Mouse (Mus musculus) adrenal gland, adult (tissue): Measurements from ENCODE around the gene Slc26a5.

ENCODE experiments used
- DNase-seq, 2 experiments: peaks; one replicate each; pipeline ENCODE4 v3.0.0; 2022 to 2023; ENCODE audit warnings: low spot score in 1 of 2; ENCODE audit not compliant: inconsistent age in 2 of 2

Slc26a5 gene

DNA sequence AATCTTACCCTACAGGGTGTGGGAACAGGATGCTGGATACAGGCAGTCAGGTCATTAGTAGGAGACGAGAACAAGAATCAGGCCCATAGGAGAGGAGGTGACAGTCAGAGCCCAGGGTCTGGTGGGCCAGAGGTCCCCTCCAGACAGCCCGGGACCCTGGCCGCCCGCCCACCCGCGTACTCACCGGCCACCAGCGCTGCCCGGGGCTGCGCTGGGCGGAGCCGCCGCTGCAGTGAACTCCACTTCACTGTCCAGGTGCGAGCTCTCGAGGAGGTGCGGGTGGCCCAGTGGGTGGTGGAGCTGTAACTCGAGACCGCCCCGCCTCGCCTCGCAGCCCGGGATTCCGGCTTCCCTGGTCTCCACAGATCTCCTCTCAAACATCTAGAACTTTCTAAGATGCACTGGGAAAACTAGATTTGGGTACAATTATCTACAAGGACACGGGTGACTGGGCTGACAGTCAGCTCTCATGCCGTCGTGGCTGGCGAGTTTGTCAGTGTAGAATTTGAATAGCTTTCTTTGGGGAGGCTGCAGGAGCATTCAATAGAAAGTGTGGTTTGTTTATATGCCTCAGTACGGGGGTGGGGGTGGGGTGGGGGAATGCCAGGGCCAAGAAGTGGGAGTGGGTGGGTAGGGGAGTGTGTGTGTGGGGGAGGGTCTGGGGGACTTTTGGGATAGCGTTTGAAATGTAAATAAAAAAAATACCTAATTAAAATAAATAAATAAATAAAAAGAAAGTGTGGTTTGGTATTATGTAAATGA lies at the start of gene Slc26a5:
Slc26a5 (minus strand) TSS at position 259 of the 762 bp plus-strand sequence.
- peak in 1 of 2 experiments; percentile 27 for DNase-seq

DNA sequence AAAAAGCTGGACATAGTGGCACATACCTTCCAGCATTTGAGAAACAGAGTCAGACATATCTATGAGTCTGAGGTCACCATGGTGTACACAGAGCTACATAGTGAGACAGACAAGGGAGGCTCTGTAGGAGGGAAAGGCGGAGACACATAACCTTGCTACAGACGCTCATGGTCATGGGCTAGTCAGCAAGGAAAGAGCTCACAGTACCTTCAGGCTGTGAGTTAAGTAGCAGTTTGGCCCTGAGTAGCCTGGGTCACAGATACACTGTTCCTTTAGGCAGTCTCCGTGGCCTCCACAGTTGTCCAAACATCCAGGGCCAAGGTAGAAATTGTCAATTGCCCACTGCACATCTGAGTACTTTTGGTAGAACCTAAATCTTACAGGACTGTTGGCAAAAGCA lies 49.4 kb upstream of the Slc26a5 start:
- peak; percentile 41 to 81 for DNase-seq

DNA sequence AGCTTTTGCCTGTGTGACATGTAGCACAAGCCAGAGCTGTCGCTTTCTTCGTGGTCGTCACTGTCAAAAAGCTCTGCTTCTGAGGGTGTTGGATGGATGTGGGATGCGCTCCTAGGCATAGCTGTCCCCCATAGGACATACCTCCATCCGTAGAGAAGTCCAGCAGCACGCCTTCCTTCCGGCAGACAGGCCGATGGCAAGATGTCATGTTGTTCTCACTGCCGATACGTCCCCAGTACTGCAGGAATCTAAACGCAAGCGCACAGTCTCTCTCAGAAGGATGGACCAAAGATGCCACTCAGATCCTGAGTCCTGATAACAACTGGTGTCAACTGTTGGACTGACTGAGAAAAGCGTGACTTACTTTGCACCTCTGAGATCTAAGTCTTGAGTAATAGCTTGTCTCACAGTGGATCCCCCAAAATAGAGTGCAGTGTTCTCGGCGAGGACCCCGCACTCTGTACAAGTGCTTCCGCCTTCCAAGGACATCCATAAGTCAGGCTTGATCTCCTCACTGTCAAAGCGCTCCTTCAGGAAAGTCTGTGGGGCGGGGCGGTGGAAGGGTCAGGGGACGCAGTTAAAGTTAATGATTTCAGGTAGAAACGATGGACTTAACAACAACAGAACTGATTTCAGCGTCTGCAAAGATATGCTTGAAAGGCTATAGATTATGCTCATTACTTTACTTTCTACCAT lies 47.6 kb upstream of the Slc26a5 start:
- no peak for DNase-seq

DNA sequence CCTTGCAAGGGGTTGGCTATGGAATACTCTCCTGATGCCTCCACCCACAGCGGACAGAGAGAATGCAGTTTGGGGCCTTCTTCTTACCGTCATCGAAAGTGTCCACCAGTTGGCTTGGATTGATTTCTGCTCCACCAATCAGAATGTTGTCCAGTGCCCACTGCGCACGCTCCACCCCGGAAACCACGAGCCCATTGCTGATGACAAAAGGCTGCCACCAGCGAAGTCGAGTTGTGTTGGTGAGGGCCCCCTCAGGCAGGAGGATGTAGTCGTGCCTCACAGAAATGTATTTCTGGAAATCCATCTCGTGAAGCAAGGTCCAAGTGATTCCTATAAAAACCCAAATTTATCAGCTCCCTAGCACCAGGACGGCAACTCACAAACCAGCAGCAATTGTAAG lies 45.3 kb upstream of the Slc26a5 start:
- DNase-seq: no peak

DNA sequence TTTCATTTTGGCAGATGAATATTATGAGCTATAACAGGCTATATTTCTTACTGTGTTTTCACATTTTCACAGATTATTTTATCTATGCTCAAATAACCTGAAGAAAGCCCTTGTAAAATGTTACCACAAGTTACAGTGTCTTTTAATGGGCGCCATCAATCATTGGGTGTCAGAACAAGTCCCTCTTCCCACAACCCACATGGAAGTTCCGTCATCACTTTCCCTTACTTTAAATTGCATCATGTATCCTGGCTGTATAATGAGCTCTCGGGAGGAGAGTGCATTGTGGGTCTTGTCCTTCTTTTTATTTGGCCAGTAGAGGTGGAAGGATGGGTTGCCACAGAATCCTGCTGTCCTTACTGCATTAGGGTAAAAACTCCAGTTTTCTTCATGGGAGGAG lies 44.3 kb upstream of the Slc26a5 start:
- DNase-seq: no peak

DNA sequence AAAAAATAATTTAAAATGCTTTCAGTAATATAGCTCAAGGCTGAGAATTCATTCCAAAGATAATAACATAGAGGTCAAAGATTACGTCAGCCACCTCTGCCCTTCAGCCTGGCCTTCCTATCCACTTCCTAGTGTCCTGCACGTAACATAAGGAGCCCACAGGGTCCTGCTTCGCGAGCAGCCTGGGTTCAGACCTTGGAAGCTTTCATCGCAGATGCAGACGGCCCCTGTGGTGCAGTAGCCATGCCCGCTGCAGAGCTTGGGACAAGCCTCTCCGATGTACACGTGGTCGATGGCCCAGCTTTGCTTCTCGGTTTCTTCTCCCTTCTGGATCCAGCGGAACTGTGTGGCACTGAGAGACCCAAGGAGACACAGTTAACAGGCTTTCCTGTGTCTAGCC lies 36.0 kb upstream of the Slc26a5 start:
- DNase-seq: peak; percentile 71 to 92

DNA sequence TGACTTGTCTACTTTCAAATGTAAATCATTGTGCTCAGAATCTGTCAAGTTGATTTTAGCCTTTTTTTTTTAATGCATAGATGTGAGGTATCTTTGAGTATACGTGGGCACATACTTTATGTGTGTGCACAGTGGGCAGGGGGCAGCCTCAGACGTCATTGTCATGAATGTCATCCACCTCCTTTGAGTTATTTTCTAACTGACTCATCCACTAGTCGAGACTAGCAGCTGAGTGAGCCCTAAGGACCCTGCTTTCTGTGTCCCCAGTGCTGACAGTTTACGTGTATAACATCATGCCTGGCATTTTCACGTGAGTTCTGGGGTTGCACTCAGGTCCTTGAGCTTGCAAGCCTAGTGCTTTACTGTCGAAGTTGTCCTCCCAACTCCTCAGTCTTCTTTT lies 35.5 kb upstream of the Slc26a5 start:
- DNase-seq: peak; percentile 35 to 80

DNA sequence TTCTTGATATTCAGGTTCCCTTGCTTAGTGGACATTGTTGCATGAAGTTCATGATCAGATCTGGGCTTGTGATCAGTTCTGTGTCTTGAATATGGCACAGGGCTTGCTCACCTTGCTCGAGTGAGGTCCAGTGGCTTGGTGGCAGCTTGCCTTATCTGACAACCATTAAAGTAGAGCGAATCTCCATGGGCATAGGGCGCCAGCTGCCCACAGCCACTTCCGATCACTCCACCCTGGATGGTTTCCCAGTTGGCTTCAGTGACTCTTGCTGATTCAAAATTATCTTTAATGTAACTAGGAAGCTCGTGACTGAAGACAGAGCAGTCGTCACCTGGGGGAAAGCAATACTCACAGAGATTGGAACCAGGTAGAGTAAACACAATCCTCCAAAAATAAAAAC lies 33.5 kb upstream of the Slc26a5 start:
- DNase-seq: no peak

DNA sequence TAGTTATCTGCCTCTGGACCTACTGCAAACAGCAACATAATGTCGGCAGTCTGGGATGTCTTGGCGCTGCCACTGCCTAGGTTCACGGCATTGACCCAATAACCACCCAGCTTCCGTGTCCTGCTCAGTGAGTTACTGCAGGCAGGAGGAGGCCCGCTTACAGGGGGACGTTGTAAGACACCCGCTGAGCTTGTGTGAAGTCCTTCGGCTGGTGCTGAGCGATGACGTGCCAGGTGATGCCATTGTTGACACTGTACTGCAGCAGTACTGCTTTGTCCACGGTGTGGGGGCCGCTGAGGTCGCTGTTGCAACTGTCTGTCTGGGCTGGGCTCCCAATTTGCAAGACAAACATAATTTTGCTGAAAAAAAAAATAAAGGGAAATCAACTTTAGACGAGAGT lies 31.2 kb upstream of the Slc26a5 start:
- DNase-seq: peak in 1 of 2 experiments; percentile 47

DNA sequence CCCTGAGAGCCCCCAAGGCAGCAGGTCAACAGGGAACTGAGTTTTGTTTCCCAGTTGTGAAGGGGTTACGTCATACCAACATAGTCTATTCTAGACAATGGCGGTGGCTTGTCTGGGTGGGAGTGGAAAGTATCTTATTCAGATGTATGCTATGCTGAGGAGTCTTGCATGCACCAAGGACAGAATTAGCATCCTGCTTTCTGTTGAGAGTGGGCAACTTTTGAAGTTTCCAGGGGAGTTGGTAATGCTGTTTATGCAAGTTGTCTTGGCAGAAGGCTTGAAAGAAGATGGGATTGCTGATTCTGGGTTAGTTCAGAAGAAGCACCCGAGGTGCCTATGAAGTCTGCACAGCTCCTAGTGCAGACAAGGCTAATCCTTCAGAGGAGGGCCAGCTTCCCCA lies 28.8 kb upstream of the Slc26a5 start:
- DNase-seq: no peak

DNA sequence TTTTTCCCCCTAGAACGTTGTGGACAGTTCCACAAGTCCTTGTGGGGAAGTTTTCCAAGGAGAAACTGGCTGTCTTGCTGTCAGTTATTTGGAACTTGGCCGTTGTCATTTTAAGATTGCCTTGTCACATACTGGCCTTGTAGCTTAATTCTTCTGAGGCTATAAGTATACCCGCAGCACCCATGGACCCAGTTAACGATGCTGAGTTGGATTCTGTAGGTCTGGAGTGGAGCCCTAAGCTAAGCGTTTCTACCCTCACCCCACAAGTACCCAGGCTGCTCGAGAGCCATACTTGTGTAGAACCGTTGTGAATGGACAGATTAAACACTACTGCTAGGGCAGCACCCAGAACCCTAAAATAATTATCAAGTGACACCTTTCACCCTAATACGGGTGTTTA lies 1.3 kb upstream of the Slc26a5 start:
- no peak for DNase-seq

DNA sequence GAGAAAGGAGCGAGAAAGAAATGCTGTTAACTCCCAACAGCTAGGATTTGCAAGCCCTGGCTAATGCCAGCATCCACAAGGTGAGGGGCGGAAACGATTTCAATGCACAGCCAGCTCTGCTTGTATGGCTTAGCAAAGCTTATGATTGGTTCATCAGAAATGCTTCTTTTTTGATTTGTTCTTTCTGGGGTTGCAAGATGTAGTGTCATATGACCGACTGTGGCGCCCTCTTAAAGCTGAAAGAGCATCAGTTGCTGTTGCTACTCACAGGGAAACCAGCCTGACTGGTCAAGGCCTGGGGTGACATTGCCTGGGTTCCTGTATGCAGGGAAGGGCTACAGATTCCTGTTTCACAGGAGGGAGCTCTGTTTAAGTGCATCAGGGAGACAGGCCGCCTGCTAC lies 908 bp upstream of the Slc26a5 start:
- DNase-seq: peak in 1 of 2 experiments; percentile 33

DNA sequence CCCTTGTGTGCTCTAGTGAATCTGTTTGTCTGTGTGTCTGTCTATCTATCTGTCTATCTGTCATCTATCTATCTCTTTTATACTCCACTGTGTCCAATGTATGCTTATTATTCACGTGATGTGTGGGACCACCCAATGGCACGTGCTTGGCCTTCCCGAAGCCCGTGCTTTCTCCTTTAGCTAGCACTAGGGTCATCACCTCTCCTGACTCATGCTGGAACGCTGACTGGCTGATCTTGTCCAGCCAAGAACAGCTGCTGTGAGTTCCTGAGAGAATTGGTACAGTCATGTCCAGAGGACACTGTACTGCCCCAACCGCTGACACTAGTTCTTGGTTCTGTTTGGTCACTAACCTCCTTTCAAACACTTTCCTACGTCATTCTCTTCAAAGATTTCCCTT lies 6.8 kb downstream of the Slc26a5 start:
- DNase-seq: no peak

DNA sequence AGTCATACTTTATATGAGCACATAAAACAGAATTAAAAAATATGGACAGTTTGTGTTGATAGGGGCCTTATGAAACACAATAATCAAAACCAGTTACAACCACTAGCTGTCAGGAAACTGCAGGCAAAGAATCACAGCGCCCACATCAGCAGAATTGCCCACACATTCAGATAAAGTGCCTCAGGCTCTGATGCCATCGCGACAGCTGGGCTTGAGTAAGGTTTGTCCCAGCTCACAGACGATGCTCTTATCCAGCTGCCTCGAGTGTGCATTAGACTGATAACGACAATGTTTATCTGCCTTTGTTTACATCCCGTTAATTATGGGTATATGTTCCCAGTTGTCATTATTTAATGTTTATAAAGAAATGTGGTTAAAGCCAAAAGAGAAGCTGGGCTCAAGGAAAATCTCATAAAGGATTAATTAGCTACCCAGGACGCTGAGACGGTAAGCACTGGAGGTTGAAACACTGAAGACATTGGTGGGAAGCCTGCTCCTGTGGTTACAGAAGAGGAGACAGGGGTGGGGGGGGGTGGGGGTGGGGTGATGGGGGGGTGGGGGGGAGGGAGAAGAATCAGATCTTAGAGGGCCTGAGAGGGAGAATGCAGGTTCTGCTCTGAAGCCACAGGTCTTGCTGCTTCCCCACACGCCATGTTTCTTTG lies 13.6 kb downstream of the Slc26a5 start:
- DNase-seq: peak in 1 of 2 experiments; percentile 25

DNA sequence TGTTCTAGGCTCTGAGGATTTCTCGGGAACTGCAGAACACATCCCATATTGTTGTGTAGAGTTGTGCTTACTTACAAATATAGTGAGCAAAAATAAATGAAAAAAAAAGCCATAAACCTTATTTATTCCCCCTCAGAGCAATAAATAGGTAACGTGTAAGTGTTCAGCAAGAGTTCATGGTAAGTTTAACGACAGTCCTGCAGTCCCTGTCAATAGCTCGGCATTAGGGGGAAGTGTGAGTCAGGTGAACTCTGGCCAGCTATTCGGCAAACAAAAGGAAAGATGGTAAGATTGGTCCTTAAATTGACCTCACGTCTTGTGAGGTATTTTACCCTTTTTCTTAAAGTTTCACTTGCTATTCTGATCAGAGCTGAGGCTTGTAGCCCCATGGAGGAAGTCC lies 18.0 kb downstream of the Slc26a5 start:
- DNase-seq: no peak

DNA sequence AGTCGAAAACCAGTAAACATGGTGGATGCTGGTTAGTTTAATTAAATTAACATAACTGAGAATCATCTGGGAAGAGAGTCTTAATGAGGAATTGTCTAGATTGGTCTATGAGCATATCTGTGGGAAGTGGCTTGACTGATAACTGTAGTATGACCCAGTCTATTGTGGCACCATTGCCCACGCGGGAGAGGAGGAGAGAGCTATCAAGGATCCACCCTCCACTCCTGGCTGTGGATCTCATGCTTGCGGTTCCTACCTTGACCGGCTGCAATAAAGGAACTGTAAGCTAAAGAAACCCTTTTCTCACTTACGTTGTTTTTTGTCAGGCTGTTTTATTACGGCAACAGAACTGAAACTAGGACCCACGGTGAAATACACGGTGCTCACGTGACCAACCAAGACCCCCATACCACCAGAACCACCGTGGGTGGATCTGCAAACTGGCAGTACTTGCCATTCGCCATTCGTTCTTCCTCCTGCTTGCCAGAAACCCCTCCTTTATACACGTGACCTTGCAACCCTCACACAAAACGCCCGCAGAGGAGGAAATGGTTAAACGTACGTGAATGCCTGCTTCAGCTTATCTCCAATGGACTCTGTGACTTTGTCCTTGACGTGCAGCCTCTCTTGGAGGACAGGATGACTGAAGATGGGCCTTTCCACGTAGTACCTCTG lies 18.7 kb downstream of the Slc26a5 start:
- no peak for DNase-seq

DNA sequence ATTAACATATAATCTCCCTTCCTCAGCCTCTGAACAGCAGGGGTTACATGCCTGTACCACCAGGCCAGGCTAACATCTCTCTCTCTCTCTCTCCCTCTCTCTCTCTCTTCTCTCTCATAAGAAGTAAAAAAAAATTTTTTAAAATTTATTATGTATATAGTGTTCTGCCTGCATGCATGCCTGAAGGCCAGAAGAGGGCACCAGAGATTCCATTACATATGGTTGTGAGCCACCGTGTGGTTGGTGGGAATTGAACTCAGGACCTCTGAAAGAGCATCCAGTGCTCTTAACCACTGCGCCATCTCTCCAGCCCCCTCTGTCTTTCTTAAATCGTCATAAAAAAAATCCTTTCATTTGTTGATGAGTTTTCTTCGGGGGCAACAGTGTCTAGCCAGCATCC lies 20.7 kb downstream of the Slc26a5 start:
- no peak for DNase-seq

DNA sequence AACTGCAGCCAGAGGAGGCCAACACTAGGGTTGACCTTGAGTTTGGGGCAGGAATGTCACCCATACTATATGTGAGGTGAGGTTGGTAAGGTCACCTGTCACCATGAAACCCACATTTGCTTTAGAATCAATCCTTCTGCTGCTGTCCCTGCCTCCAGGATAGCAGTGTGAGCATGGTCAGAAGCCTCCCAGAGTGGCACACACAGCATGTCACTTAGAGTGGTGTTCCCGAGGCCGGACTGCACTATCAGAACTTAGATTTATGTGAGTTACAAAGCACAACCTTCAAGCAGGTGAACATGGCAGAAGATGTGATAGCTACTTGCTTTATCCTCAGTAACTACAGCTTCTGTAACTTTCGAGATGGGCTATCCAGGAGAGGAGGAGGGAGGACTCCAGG lies 33.6 kb downstream of the Slc26a5 start:
- DNase-seq: no peak

DNA sequence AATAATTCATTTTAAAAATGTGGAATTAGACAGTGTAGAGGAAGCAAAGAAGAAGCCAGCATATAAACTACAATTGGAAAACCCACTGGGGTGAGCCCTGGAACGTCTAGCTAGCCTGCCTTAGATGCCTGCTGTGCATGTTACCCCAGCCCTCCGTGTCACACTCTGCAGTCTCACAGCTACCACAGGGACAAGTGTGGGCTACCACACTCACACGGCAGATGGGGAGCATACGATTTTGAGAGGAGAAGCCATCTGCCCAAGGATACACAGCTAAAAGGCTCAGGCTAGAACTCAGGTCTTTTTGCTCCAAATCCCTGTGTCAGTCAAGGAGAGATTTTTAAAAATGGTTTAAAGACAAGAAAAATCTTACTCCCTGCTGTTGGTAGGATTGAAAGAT lies 36.5 kb downstream of the Slc26a5 start:
- DNase-seq: no peak

DNA sequence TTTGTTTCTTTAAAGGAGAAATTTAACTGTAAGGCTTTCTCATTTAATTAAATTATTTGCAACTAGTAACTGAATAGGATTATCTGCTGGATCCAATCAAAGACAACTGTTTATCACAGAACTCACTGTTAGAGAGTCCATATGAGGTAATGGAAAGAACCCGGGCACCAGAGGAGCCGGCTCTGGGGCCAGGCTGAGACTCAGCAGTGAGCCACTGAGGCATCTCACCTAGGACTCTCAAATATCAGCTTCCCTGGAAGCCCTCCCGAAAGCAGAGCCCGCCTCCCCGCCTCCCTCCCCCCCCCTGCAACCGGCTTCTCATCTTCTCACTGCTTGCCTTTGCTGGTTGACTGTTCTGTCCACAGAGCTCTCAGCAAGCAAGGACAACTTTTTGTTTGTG lies 37.8 kb downstream of the Slc26a5 start:
- no peak for DNase-seq

DNA sequence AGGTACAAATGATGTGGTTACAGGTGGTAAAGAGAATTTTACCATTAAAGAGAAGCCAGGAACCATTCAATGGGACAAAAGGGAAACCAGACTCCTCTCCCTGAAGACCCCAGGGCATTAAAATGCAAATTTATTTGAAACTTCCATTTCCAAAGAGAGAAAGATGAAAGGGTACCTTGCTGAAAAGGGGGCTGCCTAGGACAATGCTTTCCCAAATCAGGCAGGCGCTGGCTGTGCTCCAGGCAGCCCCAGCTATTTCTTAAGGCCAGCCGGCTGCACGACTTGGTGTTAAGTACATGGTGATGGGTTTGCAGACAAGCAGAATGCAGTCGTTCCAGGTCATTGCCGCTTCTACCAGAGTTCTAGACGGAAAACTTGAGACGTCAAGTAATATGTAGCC lies 39.0 kb downstream of the Slc26a5 start:
- DNase-seq: no peak

DNA sequence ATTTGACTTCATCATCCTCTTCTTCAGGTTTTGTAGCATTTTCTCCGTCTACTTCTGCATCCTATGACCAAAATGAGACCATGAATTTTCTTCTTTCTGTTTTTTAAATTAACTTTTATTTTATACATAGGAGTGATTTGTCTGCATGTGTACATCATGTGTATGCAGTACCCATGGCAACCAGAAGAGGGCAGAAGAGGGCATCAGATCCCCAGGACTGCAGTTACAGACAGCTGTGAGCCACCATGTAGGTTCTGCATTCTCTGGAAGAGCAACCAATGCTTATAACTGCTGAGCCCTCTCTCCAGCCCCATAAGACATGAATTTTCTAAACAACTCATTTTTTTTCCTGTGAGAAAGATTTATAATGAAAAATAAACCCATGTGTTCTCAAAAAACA lies 51.4 kb downstream of the Slc26a5 start:
- peak; percentile 16 to 66 for DNase-seq
